ENCODE assay signal across 8 mouse cellular contexts in the genomic region with DNA sequence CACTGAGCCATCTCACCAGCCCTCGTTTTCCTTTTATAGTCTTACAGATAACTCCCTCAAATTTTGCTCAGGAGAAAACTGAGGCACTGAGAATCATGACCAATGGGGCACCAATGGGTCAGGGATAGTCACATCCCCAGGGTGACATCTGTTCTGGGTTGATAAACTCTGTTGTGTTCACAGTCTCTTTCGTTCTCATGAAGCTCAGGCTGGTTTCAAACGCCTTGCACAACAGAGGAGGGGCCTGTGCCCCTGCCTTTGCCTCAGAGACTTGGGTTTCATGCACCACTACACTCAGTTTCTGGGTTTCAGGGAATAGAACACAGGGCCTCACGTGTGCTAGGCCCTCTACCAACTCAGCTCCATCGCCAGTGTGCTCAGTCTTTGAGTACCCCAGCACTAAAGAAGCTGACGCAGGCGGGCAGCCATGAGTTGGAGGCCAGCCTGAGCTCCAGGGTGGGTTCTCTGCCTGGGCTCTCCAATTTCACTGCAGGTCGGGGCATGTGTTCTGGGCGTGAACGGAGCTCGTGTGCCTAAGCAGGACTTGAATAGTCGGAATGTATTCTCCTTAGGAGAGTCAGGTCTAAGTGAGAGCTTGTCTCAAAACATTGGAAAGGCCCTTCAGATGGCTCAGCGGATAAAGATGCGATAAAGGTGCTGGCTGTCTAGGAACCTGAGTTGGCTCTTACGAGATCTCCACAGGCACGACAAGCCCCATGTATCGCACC. TPM values are rescaled to one million over a fixed set of nuclear protein-coding genes. Genes with fewer than 3 reads are reported as not detected.
DNase-seq lines count a peak whose midpoint lies in the region; ATAC-seq lines count a peak whose summit lies in the region.

No protein-coding gene starts in this region.

- no peak for DNase-seq in kidney, postnatal 10 days
- DNase-seq in NIH3T3 (ENCODE audit: low read depth): peak; percentile 47
- no peak for DNase-seq in adrenal gland, postnatal 25 days
- no peak for DNase-seq in ovary, postnatal 36 days (ENCODE audit: low spot score)
- DNase-seq in B cell, adult 2 months: no peak

- H3K9me3 ChIP-seq in kidney, embryonic 14.5 days (ENCODE audit: control insufficient read depth, low read length): no peaks in the 10 kb centered on the region
- no peaks in the 10 kb centered on the region for H3K9me3 ChIP-seq in forebrain, embryonic 15.5 days
- no peaks in the 10 kb centered on the region for H3K9me3 ChIP-seq in liver, embryonic 15.5 days (replicated peaks)

- WGBS in kidney, embryonic 14.5 days: 13% methylated on average over 17 of the region's 17 CpGs
- 13% methylated on average over 17 of the region's 17 CpGs for WGBS in forebrain, embryonic 15.5 days
- 11% methylated on average over 17 of the region's 17 CpGs for WGBS in liver, embryonic 15.5 days (ENCODE audit: insufficient replicate concordance)

- H3K4me1 ChIP-seq in kidney, embryonic 14.5 days (ENCODE audit: control insufficient read depth, insufficient read depth, low read length): peaks cover 18% of the 10 kb centered on the region
- H3K4me1 ChIP-seq in forebrain, embryonic 15.5 days: peaks cover 21% of the 10 kb centered on the region
- peaks cover 72% of the 10 kb centered on the region for H3K4me1 ChIP-seq in liver, embryonic 15.5 days (replicated peaks)

- H3K9ac ChIP-seq in kidney, embryonic 14.5 days (ENCODE audit: low read depth, low read length): peak overlapping the region; percentile 36; the same call in 1 of the 2 replicates
- H3K9ac ChIP-seq in forebrain, embryonic 15.5 days (replicated peaks): peak overlapping the region; percentile 92
- peak overlapping the region; percentile 78 for H3K9ac ChIP-seq in liver, embryonic 15.5 days

- no peak; the same call in none of the 2 replicates for ATAC-seq in kidney, embryonic 14.5 days (ENCODE audit: low FRiP score, low TSS enrichment)
- ATAC-seq in forebrain, embryonic 15.5 days (replicated peaks): no peak; the same call in none of the 2 replicates
- peak; percentile 75 for ATAC-seq in liver, embryonic 15.5 days (ENCODE audit: insufficient read depth)

- H3K36me3 ChIP-seq in kidney, embryonic 14.5 days (ENCODE audit: control insufficient read depth, insufficient read depth, low read length): peaks cover 22% of the 10 kb centered on the region
- peaks cover 23% of the 10 kb centered on the region for H3K36me3 ChIP-seq in forebrain, embryonic 15.5 days
- H3K36me3 ChIP-seq in liver, embryonic 15.5 days (replicated peaks): peaks cover 33% of the 10 kb centered on the region

- no peaks in the 10 kb centered on the region for H3K27me3 ChIP-seq in kidney, embryonic 14.5 days (ENCODE audit: control insufficient read depth, insufficient read depth, low read length)
- no peaks in the 10 kb centered on the region for H3K27me3 ChIP-seq in forebrain, embryonic 15.5 days
- H3K27me3 ChIP-seq in liver, embryonic 15.5 days: no peaks in the 10 kb centered on the region; the same call in 1 of the 2 replicates

- peak overlapping the region; percentile 58 for H3K4me2 ChIP-seq in kidney, embryonic 14.5 days (replicated peaks; ENCODE audit: low read depth, low read length)
- peak overlapping the region; percentile 82 for H3K4me2 ChIP-seq in forebrain, embryonic 15.5 days (replicated peaks)
- peak overlapping the region; percentile 89 for H3K4me2 ChIP-seq in liver, embryonic 15.5 days

- peak overlapping the region; percentile 93 for H3K4me3 ChIP-seq in kidney, embryonic 14.5 days (ENCODE audit: low read length)
- peak overlapping the region; percentile 84 for H3K4me3 ChIP-seq in forebrain, embryonic 15.5 days
- peak overlapping the region; percentile 84 for H3K4me3 ChIP-seq in liver, embryonic 15.5 days (replicated peaks)

- H3K27ac ChIP-seq in kidney, embryonic 14.5 days (ENCODE audit: low read depth, low read length): peak overlapping the region; percentile 69; the same call in 1 of the 2 replicates
- peak overlapping the region; percentile 56 for H3K27ac ChIP-seq in forebrain, embryonic 15.5 days (replicated peaks)
- peak overlapping the region; percentile 100 for H3K27ac ChIP-seq in liver, embryonic 15.5 days (replicated peaks)

RNA-seq across cellular contexts. Expression of a gene that starts 0.7 kb away (rescaled TPM):
- 35.5 and 43.7 TPM in 2 replicates for polyA plus RNA-seq in kidney, embryonic 14.5 days (2014; fragmentation: Nextera tagmentation; extraction: Ambion mirVana)
- polyA plus RNA-seq in forebrain, embryonic 15.5 days (2015; fragmentation: Nextera tagmentation; extraction: Ambion mirVana): 53.1 and 55.0 TPM in 2 replicates
- polyA plus RNA-seq in liver, embryonic 15.5 days (2015; fragmentation: Nextera tagmentation; extraction: Ambion mirVana): 97.2 and 118 TPM in 2 replicates
- 37.5 and 42.2 TPM in 2 replicates for total RNA-seq in adrenal gland, postnatal 25 days (2021)

RNA-seq across cellular contexts. Expression of a gene that starts 16.2 kb away (rescaled TPM):
- 0.07 and 0.19 TPM in 2 replicates for polyA plus RNA-seq in kidney, embryonic 14.5 days (2014; fragmentation: Nextera tagmentation; extraction: Ambion mirVana)
- 1.6 TPM in 2 replicates for polyA plus RNA-seq in forebrain, embryonic 15.5 days (2015; fragmentation: Nextera tagmentation; extraction: Ambion mirVana)
- 0.06 and 0.07 TPM in 2 replicates for polyA plus RNA-seq in liver, embryonic 15.5 days (2015; fragmentation: Nextera tagmentation; extraction: Ambion mirVana)
- total RNA-seq in adrenal gland, postnatal 25 days (2021): 0.88 and 1.3 TPM in 2 replicates

RNA-seq across cellular contexts. Expression of a gene that starts 23.3 kb away (rescaled TPM):
- 15.3 and 18.6 TPM in 2 replicates for polyA plus RNA-seq in kidney, embryonic 14.5 days (2014; fragmentation: Nextera tagmentation; extraction: Ambion mirVana)
- 18.0 and 18.1 TPM in 2 replicates for polyA plus RNA-seq in forebrain, embryonic 15.5 days (2015; fragmentation: Nextera tagmentation; extraction: Ambion mirVana)
- polyA plus RNA-seq in liver, embryonic 15.5 days (2015; fragmentation: Nextera tagmentation; extraction: Ambion mirVana): 6.0 and 6.7 TPM in 2 replicates
- total RNA-seq in adrenal gland, postnatal 25 days (2021): 34.7 and 48.1 TPM in 2 replicates

RNA-seq across cellular contexts. Expression of a gene that starts 25.3 kb away (rescaled TPM):
- 26.8 and 34.2 TPM in 2 replicates for polyA plus RNA-seq in kidney, embryonic 14.5 days (2014; fragmentation: Nextera tagmentation; extraction: Ambion mirVana)
- 71.6 and 72.5 TPM in 2 replicates for polyA plus RNA-seq in forebrain, embryonic 15.5 days (2015; fragmentation: Nextera tagmentation; extraction: Ambion mirVana)
- 27.9 and 30.5 TPM in 2 replicates for polyA plus RNA-seq in liver, embryonic 15.5 days (2015; fragmentation: Nextera tagmentation; extraction: Ambion mirVana)
- 50.8 and 51.5 TPM in 2 replicates for total RNA-seq in adrenal gland, postnatal 25 days (2021)

RNA-seq across cellular contexts. Expression of a gene that starts 26.8 kb away (rescaled TPM):
- 45.3 and 56.2 TPM in 2 replicates for polyA plus RNA-seq in kidney, embryonic 14.5 days (2014; fragmentation: Nextera tagmentation; extraction: Ambion mirVana)
- polyA plus RNA-seq in forebrain, embryonic 15.5 days (2015; fragmentation: Nextera tagmentation; extraction: Ambion mirVana): 91.3 and 97.9 TPM in 2 replicates
- 129 and 144 TPM in 2 replicates for polyA plus RNA-seq in liver, embryonic 15.5 days (2015; fragmentation: Nextera tagmentation; extraction: Ambion mirVana)
- 13.5 and 19.9 TPM in 2 replicates for total RNA-seq in adrenal gland, postnatal 25 days (2021)

Comparison
In these comparisons a context has a peak if more than half of its experiments do, and no peak if none do; other contexts are left out.
1. H3K9ac ChIP-seq: peak in every context shown above with its lines; median percentile 92 in forebrain, embryonic 15.5 days; 78 in liver, embryonic 15.5 days; 36 in kidney, embryonic 14.5 days.